Mouse (Mus musculus): Measurements from ENCODE around the gene Ptprn2.

- TF ChIP-seq CTCF (IDR thresholded peaks at IDR 0.05; ENCODE audit: borderline replicate concordance, control insufficient read depth, extremely low read depth, insufficient read depth, low read length, poor library complexity) (no peak), POLR2A (IDR thresholded peaks at IDR 0.05; ENCODE audit: control insufficient read depth, extremely low read depth, insufficient read depth, low read length, poor library complexity) (no peak)
Observed at GRCm38 (mm10) chr12:116805129-116805809, 319.7 kb downstream of the Ptprn2 start.
